Mouse (Mus musculus): ENCODE data around the gene Rad50.

- TF ChIP-seq CTCF (IDR thresholded peaks at IDR 0.05; ENCODE audit: extremely low read depth, insufficient read depth, low read length), result no peak
- TF ChIP-seq POLR2A (IDR thresholded peaks at IDR 0.05; ENCODE audit: extremely low read depth, insufficient read depth, low read length), result no peak
Measured at GRCm38 (mm10) chr11:53698521-53698920, 8.6 kb downstream of the Rad50 start.

Measured in cortical plate, adult 2 months (tissue).